Mouse (Mus musculus): Measurements from ENCODE around the gene Mark4.

DNA sequence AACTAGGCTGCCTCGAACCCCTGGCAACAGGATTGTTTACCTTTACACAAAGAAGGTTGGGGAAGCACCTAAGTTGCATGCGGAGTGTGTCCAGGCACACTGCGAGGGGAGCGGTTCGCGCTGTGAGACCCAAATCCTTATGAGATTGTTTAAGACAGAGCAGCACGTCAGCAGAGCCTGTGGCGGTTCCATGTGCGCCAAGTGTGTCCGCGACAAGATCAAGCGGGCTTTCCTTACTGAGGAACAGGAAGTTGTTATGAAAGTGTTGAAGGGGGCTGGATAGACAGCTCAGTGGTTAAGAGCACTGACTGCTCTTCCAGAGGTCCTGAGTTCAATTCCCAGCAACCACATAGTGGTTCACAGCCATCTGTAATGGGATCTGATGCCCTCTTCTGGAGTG, 9.7 kb upstream of the Mark4 start:
- TF ChIP-seq ZC3H11A (IDR thresholded peaks at IDR 0.05; ENCODE audit: borderline replicate concordance, low read depth, low read length) (no peak), MAFK (IDR thresholded peaks at IDR 0.05; ENCODE audit: insufficient read depth, low read depth, low read length) (no peak)
